Mouse (Mus musculus) hindbrain, embryonic 16.5 days (tissue): ENCODE results near the gene Scpep1. TPM values are rescaled to one million over a fixed set of nuclear protein-coding genes. Genes with fewer than 3 reads are reported as not detected.
"Not testable (repeated sequence)": the region's sequence is repeated elsewhere in the genome, so short reads cannot be mapped to it uniquely, and the experiment has no call there.

Experiments used
- ATAC-seq: fragments of 200-750 bp; cut with Nextera tagmentation; 2 replicates; pipeline ENCODE4 v1.8.0; 2017; ENCODE audit warnings: moderate TSS enrichment, moderate library complexity
- H3K27ac ChIP-seq: fragments of 300-500 bp; sonication (generic); 2 replicates; pipeline ENCODE4 v1.5.1; 2014; ENCODE audit warnings: low read depth, mild to moderate bottlenecking, control low read depth, low read length, moderate library complexity
- H3K27me3 ChIP-seq: fragments of 300-500 bp; sonication (generic); replicated peaks from 2 replicates; pipeline ENCODE4 v1.6.1; 2014; ENCODE audit warnings: low read length; ENCODE audit not compliant: control insufficient read depth, insufficient read depth
- H3K36me3 ChIP-seq: fragments of 300-500 bp; sonication (generic); 2 replicates; pipeline ENCODE4 v1.6.1; 2014; ENCODE audit warnings: mild to moderate bottlenecking, low read length, moderate library complexity, mixed read lengths; ENCODE audit not compliant: control insufficient read depth, insufficient read depth
- H3K4me1 ChIP-seq: fragments of 300-500 bp; sonication (generic); 2 replicates; pipeline ENCODE4 v1.6.1; 2014; ENCODE audit warnings: low read depth, low read length; ENCODE audit not compliant: control insufficient read depth, insufficient read depth
- H3K4me2 ChIP-seq: fragments of 300-500 bp; sonication (generic); 2 replicates; pipeline ENCODE4 v1.6.1; 2014; ENCODE audit warnings: mild to moderate bottlenecking, low read length, control low read depth, moderate library complexity
- H3K4me3 ChIP-seq: fragments of 300-500 bp; sonication (generic); 2 replicates; pipeline ENCODE4 v1.5.1; 2014; ENCODE audit warnings: mild to moderate bottlenecking, low read length, control low read depth, moderate library complexity
- H3K9ac ChIP-seq: fragments of 300-500 bp; sonication (generic); 2 replicates; pipeline ENCODE4 v1.6.1; 2014; ENCODE audit warnings: low read depth, mild to moderate bottlenecking, control low read depth, low read length, moderate library complexity
- H3K9me3 ChIP-seq: fragments of 300-500 bp; sonication (generic); 2 replicates; pipeline ENCODE4 v1.6.1; 2014; ENCODE audit warnings: mild to moderate bottlenecking, low read length, moderate library complexity; ENCODE audit not compliant: control insufficient read depth
- WGBS: fragments of 180-500 bp; shearing (Covaris S2); extraction: QIAGEN DNeasy Blood & Tissue Kit; methylation state at CpG from one replicate; pipeline ENCODE4 v1.1.7; 2014; 5-methylcytosine and 5-hydroxymethylcytosine counted together
- polyA plus RNA-seq: library from polyadenylated mRNA; unstranded; fragments of >200 nt; fragmentation: Nextera tagmentation; extraction: Ambion mirVana; gene quantifications from 2 replicates; pipeline ENCODE4 v1.2.1, GENCODE M21; 2015

Scpep1 gene
- polyA plus RNA-seq, 1 experiment from 2014 or later, result 40.0 TPM

DNA sequence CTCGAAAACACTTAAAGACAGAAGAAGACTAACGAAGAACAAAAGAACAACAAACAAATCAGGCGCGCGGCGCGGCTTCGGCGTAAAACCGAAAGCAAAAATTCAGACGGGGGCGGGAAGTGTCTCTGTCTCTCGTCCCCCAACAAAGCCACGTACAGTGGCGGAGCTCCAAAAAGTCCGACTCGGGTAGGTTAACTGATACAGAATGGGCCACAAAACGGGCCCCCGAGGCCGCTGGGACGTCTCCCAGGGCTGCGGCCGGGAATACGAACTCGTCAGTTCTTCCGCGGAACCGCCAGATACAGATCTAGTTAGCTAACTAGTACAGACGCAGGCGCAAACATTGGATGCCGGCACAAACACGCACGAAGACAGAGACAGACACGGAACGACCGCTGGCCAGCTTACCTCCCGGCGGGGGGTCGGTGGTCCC is 59.4 kb downstream of the Scpep1 start:
- H3K9me3 ChIP-seq, H3K27ac ChIP-seq, H3K36me3 ChIP-seq, H3K27me3 ChIP-seq, H3K9ac ChIP-seq, ATAC-seq, H3K4me1 ChIP-seq: not testable (repeated sequence)
- 36% methylated on average over 20 of the region's 39 CpGs for WGBS
- H3K4me3 ChIP-seq, result peak overlapping the region; percentile 28
- H3K4me2 ChIP-seq, result peak overlapping the region; percentile 28; the same call in 1 of the 2 replicates

DNA sequence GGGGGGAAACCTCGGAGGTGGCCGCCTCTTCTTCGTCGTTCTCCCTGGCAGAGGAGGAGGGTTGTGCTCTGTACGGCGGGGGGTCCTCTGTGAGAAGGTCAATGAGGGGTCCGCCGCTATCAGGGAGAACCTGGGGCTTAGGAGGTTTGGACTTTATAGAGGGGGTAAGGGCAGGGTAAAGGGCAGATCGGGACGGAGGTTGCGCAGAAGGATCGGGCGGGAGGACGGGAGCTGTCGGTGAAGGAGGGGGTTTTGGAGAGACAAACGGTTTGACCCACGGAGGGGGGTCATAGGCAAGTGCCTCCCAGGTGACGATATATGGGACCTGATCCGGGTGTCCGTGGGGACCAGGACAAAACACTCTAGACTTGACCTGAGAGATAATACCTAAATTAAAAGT is 60.0 kb downstream of the Scpep1 start:
- 48% methylated on average over 15 of the region's 20 CpGs for WGBS
- H3K4me2 ChIP-seq, ATAC-seq: not testable (repeated sequence)

DNA sequence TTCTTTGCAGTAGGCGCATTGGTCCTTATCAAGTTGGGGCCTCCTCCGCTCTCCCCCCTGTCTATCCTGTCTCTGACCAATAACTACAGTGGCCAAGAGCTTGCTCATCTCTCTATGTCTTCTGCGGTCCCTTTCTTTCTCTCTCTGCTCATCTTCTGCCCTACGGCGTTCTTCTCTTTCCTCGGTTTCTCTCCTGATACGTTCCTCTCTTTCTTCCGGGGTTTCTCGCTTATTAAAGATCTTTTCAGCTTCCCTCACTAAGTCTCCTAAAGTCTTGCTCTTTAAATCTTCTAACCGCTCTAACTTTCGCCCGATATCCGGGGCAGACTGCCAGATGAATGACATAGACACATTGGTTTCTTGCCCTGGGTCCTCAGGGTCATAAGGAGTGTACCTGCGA is 61.0 kb downstream of the Scpep1 start:
- not testable (repeated sequence) for H3K27ac ChIP-seq, ATAC-seq, H3K4me3 ChIP-seq, H3K36me3 ChIP-seq, H3K4me2 ChIP-seq, H3K4me1 ChIP-seq, H3K9me3 ChIP-seq, H3K9ac ChIP-seq, H3K27me3 ChIP-seq
- 95% methylated on average over 11 of the region's 14 CpGs for WGBS

More for the DNA sequence above, 60.0 kb downstream of the Scpep1 start:
- H3K9ac ChIP-seq, H3K27ac ChIP-seq, H3K36me3 ChIP-seq, H3K9me3 ChIP-seq, H3K4me1 ChIP-seq, H3K27me3 ChIP-seq, H3K4me3 ChIP-seq: not testable (repeated sequence)

DNA sequence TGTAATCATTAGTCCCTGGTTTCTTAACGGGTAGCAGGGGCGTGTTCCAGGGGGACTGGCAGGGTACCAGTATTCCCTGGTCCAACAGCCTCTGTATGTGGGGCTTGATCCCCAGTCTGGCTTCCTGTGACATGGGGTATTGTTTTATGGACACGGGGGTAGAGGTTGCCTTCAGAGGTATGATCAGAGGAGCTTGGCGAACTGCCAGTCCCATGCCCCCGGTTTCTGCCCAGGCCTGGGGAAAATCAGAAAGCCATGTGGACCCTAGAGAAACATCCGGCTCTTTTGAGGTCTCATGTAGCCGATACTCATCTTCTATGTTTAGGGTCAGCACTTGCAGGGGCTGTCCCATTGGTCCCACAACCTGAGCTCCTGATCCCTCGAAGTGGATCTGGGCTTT is 61.8 kb downstream of the Scpep1 start:
- H3K27ac ChIP-seq, H3K36me3 ChIP-seq, H3K4me2 ChIP-seq, H3K27me3 ChIP-seq, ATAC-seq, H3K4me1 ChIP-seq, H3K4me3 ChIP-seq, H3K9ac ChIP-seq, H3K9me3 ChIP-seq: not testable (repeated sequence)
- no CpG with 5 or more reads among the region's 8 CpGs for WGBS

DNA sequence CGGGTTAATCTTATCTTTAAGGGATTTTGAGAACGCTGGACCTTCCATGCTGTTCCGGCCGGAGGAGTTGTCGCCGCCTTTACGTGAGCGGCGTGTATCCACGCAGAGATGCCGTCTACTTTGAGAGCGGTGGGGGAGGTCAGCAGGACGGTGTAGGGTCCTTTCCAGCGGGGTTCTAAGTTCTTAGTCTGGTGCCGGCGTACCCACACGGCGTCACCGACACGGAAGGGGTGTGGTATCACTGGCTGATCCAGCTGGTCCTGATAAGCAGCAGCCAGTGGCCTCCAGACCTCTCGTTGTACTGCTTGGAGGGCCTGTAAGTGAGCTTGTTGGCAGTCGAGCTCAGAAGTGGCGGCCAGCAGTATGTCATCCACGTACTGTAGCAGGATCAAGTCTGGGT is 62.5 kb downstream of the Scpep1 start:
- not testable (repeated sequence) for H3K9ac ChIP-seq, ATAC-seq, H3K4me1 ChIP-seq, H3K4me3 ChIP-seq, H3K27me3 ChIP-seq, H3K4me2 ChIP-seq, H3K27ac ChIP-seq, H3K36me3 ChIP-seq, H3K9me3 ChIP-seq
- WGBS, result 98% methylated on average over 20 of the region's 24 CpGs

DNA sequence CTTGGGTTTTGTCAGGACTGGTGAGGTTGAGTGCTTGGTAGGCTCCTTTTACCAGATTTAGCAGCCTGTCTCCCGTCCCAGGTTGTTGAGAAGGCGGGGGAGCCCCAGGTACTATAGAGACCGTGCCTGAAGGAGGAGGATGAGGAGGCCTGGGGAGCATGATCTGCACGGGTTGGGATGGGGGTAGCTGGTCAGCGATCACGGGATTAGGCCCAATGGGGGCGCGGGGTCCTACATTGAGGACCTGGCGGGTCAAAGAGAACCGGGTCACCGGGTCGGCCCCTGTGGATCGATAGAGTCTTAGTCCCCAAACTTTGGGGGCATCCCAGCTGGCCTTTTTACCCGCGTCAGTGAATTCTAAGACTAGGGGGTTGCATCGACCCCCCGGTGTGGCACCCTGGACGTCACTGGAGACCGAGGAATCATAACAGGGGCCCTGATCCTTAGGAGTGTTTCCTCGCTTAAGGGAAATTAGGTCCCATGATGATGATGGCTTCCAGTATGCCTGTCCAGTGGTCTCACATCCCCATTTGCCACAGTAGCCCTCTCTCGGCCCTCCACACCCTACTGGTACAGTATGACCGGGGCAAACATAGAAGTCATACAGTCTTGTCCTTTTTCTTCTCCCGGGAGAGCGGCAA is 63.2 kb downstream of the Scpep1 start:
- not testable (repeated sequence) for ATAC-seq, H3K27me3 ChIP-seq, H3K36me3 ChIP-seq, H3K4me3 ChIP-seq, H3K27ac ChIP-seq, H3K9ac ChIP-seq, H3K9me3 ChIP-seq, H3K4me2 ChIP-seq, H3K4me1 ChIP-seq
- 94% methylated on average over 16 of the region's 24 CpGs for WGBS

DNA sequence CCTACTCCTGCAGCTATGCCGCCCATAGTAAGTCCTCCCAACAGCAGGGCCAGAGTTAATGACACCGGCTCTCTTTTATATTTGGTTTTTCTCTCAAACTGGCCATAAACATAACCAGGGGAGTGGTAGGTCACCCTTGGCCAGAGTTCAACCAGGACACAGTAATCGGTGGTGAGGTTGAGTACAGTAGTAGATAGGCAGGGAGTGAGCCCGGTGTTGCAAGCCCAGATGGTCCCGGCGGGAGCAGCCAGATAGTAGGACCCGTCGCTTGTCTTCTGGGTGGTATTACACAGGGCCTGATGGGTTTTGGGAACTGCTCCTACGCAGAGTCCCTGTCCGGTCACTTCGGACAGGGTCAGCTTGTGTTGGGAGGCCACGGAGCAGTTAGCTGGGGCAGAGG is 63.8 kb downstream of the Scpep1 start:
- 96% methylated on average over 7 of the region's 12 CpGs for WGBS
- not testable (repeated sequence) for H3K4me2 ChIP-seq, H3K9ac ChIP-seq, H3K4me1 ChIP-seq, H3K4me3 ChIP-seq, H3K9me3 ChIP-seq, H3K27ac ChIP-seq, ATAC-seq, H3K27me3 ChIP-seq, H3K36me3 ChIP-seq

DNA sequence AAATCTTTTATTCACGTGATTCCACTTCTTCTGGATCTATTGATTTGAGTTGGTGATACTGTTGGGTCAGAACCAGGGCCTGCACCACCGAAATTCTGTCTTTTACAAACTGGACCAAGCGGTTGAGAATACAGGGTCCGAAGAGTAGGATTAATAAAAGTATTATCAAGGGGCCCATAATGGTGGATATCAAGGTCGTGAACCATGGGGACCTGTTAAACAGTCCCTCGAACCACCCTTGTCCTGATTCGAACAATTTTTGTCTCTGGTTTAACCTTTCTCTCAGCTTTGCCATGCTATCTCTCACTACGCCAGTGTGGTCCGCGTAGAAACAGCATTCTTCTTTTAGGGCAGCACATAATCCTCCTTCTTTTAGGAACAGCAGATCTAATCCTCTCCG is 64.4 kb downstream of the Scpep1 start:
- 93% methylated on average over 7 of the region's 11 CpGs for WGBS
- not testable (repeated sequence) for H3K9ac ChIP-seq, H3K4me2 ChIP-seq, H3K27ac ChIP-seq, ATAC-seq, H3K36me3 ChIP-seq, H3K4me1 ChIP-seq, H3K9me3 ChIP-seq, H3K4me3 ChIP-seq, H3K27me3 ChIP-seq

DNA sequence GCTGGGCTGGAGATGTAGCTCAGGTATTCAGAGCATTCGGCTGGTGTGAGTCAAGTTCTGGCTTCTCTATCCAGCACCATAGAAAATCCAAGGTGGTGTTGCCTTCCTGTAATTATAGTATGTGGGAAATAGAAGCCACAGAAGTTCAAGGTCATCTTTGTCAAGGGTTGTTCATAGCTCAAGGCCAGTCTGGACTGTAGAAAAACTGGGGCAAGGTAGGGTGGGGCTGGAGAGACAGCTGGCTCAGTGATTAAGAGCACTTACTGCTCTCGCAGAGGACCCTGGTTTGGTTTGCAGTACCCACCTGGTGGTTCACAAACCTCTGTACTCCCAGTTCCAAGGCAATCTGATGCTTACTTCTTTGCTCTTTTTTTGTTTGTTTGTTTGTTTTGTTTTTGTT is 66.3 kb downstream of the Scpep1 start:
- Histone ChIP-seq H3K4me3 (no peak overlapping the region), H3K9ac (no peak overlapping the region), H3K4me1 (no peaks in the 10 kb centered on the region), H3K27me3 (no peaks in the 10 kb centered on the region), H3K36me3 (no peaks in the 10 kb centered on the region), H3K9me3 (no peaks in the 10 kb centered on the region), H3K4me2 (no peak overlapping the region), H3K27ac (no peak overlapping the region)
- WGBS, result 92% methylated on average over 2 of the region's 2 CpGs
- ATAC-seq, result no peak
